Mouse (Mus musculus) liver, embryonic 11.5 days (tissue): ENCODE data around the gene Cars2. TPM values are rescaled to one million over a fixed set of nuclear protein-coding genes. Genes with fewer than 3 reads are reported as not detected.
"Not testable (repeated sequence)": the region's sequence is repeated elsewhere in the genome, so short reads cannot be mapped to it uniquely, and the experiment has no call there.

ENCODE experiments used
- ATAC-seq: fragments of 200-750 bp; cut with Nextera tagmentation; replicated peaks from 2 replicates; pipeline ENCODE4 v1.8.0; 2017; ENCODE audit warnings: moderate number of reproducible peaks, mild to moderate bottlenecking, moderate TSS enrichment, moderate library complexity; ENCODE audit not compliant: low FRiP score
- DNase-seq: peaks from one replicate; pipeline ENCODE4 v3.0.0-alpha.2; 2017; ENCODE audit warnings: low spot score
- H3K27ac ChIP-seq: fragments of 300-500 bp; sonication (generic); 2 replicates; pipeline ENCODE4 v1.5.1; 2014; ENCODE audit warnings: mild to moderate bottlenecking, low read depth, low read length, control low read depth
- H3K27me3 ChIP-seq: fragments of 300-500 bp; sonication (generic); replicated peaks from 2 replicates; pipeline ENCODE4 v1.6.1; 2014; ENCODE audit warnings: low read length, mixed read lengths; ENCODE audit not compliant: control insufficient read depth, insufficient read depth
- H3K36me3 ChIP-seq: fragments of 300-500 bp; sonication (generic); 2 replicates; pipeline ENCODE4 v1.6.1; 2014; ENCODE audit warnings: mild to moderate bottlenecking, low read length, moderate library complexity, mixed read lengths; ENCODE audit not compliant: control insufficient read depth, insufficient read depth
- H3K4me1 ChIP-seq: fragments of 300-500 bp; sonication (generic); replicated peaks from 2 replicates; pipeline ENCODE4 v1.6.1; 2014; ENCODE audit warnings: low read length, mixed read lengths; ENCODE audit not compliant: control insufficient read depth, insufficient read depth
- H3K4me2 ChIP-seq: fragments of 300-500 bp; sonication (generic); 2 replicates; pipeline ENCODE4 v1.6.1; 2014; ENCODE audit warnings: mild to moderate bottlenecking, control low read depth, moderate library complexity
- H3K4me3 ChIP-seq: fragments of 300-500 bp; sonication (generic); 2 replicates; pipeline ENCODE4 v1.5.1; 2014; ENCODE audit warnings: low read depth, low read length, control low read depth
- H3K9ac ChIP-seq: fragments of 300-500 bp; sonication (generic); 2 replicates; pipeline ENCODE4 v1.6.1; 2014; ENCODE audit warnings: low read depth, low read length, control low read depth
- H3K9me3 ChIP-seq: fragments of 300-500 bp; sonication (generic); 2 replicates; pipeline ENCODE4 v1.6.1; 2016; ENCODE audit warnings: low read length, inconsistent platforms, mixed read lengths; ENCODE audit not compliant: control insufficient read depth
- WGBS: fragments of 180-500 bp; shearing (Covaris S2); extraction: QIAGEN DNeasy Blood & Tissue Kit; methylation state at CpG from one replicate; pipeline ENCODE4 v1.1.7; 2014; 5-methylcytosine and 5-hydroxymethylcytosine counted together
- polyA plus RNA-seq: library from polyadenylated mRNA; unstranded; fragments of >200 nt; fragmentation: Nextera tagmentation; extraction: Ambion mirVana; gene quantifications from 2 replicates; pipeline ENCODE4 v1.2.1, GENCODE M21; 2014

The Cars2 gene
- polyA plus RNA-seq, 1 experiment from 2014 or later: 33.1 TPM

DNA sequence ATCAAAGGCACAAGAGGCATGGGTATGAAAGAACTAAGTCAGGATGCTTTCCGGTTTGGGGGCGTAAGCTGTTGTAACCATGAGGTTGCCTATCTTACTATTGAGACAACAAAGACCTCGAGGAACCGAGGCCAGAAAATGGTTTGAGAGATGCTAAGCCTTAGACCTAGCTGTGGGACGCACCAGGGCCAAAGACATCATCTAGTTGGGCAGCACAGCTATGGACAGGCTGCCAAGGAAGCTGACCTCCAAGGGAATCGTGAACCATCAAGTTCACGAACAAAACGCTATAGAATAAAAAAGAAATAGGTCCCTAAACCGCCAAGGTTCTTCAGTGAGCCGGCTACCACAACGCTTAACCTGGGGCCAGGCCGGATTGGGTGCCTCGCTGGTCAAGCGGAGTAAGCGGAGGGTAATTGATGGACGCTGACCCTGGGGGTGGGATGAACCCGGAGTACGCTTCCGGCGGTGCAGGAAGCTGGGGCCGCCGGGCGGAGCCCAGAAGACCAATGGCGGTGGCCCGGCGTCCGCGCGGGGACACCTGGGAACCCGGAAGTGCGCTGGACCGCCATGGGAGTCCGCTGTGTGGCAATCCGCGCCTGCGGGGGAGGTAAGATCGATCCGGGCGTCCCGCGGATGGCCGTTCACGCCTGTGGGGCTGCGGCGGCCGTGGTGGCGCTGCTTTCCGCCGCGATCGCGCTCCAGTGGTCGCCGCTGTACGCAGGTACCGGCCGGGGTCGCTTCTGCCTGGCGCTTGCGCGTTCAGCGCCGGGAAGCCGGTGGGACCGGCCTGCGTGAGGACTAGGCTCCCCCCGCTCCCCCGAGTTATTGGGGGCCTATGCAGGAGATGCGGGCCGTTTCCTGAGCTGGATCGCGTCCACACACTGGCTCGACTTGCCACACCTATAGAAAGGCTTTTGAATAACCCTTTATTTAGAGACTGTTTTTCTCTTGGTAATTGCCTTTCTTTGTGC is 53.3 kb downstream of the Cars2 start, which contains the start of gene Naxd:
TSS of gene Naxd (plus strand) at position 490 of the 974 bp plus-strand sequence.
- Histone ChIP-seq H3K4me3 (peak within 1 kb of the TSS; percentile 92), H3K36me3 (peaks cover 3% of the 10 kb centered on the region; the same call in 1 of the 2 replicates), H3K4me2 (peak within 1 kb of the TSS; percentile 89), H3K4me1 (peaks cover 12% of the 10 kb centered on the region), H3K9ac (peak within 1 kb of the TSS; percentile 87), H3K9me3 (no peaks in the 10 kb centered on the region), H3K27me3 (no peaks in the 10 kb centered on the region), H3K27ac (peak within 1 kb of the TSS; percentile 69)
- ATAC-seq (peak; percentile 99), DNase-seq (peak; percentile 91)
- 3% methylated on average over 73 of the region's 73 CpGs for WGBS

DNA sequence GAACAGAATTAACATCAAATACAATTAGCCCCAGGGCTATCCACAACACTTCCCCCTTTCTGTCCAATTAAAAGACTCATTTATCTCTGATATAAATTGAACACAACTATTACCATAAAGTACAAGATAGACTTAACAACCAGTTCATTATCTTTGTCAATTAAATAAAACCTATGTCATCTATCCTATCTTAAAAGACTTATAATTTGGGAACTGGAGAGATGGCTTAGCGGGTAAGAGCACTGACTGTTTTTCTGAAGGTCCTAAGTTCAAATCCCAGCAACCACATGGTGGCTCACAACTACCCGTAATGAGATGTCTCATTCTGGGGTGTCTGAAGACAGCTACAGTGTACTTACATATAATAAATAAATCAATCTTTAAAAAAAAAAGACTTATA is 58.2 kb downstream of the Cars2 start:
- DNase-seq, H3K36me3 ChIP-seq, ATAC-seq, H3K9ac ChIP-seq, H3K9me3 ChIP-seq, H3K4me3 ChIP-seq, H3K27ac ChIP-seq, H3K4me1 ChIP-seq, H3K4me2 ChIP-seq: not testable (repeated sequence)
- WGBS: 72% methylated on average over 2 of the region's 2 CpGs
- peaks cover 13% of the 10 kb centered on the region for H3K27me3 ChIP-seq

DNA sequence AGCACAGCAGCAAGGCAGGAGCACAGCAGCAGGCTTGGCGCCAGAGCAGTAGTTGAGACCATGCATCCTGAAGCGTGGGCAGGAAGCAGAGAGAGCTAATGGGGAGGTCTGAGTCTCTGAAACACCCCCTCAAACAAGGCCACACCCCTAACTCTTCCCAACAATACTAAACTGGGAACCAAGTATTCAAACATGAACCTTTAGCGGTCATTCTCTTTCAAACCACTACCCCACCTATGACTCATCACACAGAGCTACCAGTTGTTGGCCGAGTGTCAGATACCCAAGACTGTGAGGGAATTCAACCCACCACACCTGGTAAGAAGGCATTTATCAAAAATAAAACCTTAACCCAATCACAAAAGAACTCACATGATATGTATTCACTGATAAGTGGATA is 63.4 kb downstream of the Cars2 start:
- ATAC-seq: no peak
- Histone ChIP-seq H3K9ac (no peak overlapping the region), H3K4me3 (no peak overlapping the region), H3K27ac (no peak overlapping the region), H3K4me2 (no peak overlapping the region), H3K36me3 (no peaks in the 10 kb centered on the region), H3K4me1 (no peaks in the 10 kb centered on the region), H3K27me3 (peaks cover 19% of the 10 kb centered on the region), H3K9me3 (no peaks in the 10 kb centered on the region)
- 62% methylated on average over 4 of the region's 4 CpGs for whole genome bisulfite sequencing
- DNase-seq: no peak

DNA sequence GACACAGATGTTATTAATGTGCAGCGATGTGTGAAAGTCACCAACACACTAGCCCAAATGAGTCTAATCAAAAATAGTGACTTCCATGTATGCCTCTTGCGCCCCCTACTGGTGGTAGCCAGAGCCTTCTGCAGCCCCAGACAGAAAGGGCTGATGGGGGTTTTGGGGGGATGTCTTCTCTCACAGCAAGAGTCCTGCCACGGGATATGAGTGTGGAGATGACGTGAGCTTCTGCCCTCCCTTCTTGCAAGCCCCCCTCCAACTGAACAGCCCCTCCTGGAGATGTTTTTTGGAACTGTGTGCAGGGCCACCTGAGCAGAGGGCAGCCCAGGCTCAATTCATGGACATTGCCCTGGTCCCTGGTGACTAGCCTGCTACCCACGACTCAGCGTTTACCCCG is 64.4 kb downstream of the Cars2 start:
- 17% methylated on average over 7 of the region's 7 CpGs for WGBS
- no peaks in the 10 kb centered on the region for H3K4me1 ChIP-seq
- no peak overlapping the region for H3K4me3 ChIP-seq
- no peaks in the 10 kb centered on the region for H3K36me3 ChIP-seq
- H3K27me3 ChIP-seq: peaks cover 27% of the 10 kb centered on the region
- no peak overlapping the region for H3K27ac ChIP-seq
- ATAC-seq (no peak), DNase-seq (peak; percentile 69)
- no peak overlapping the region for H3K9ac ChIP-seq
- no peaks in the 10 kb centered on the region for H3K9me3 ChIP-seq
- no peak overlapping the region for H3K4me2 ChIP-seq

DNA sequence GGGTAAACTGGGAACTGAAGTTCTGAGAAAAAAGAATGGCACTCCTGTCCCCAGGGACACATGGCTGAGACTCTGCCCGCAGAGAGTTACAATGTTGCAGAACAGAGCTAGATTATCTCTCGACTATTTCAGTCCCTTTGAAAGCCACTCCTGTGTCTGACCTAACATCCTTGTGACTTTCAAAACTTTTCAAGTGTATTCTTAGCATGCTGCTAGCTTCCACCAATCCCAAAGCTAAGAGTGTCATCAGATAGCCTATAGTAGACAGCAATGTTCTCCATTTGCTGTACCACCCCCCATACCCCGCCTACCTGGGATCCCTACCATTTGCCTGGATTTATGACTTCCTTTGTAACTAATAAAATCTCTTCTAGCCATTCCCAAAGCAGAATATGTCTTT is 68.0 kb downstream of the Cars2 start:
- no peak overlapping the region for H3K4me2 ChIP-seq
- 64% methylated on average over 3 of the region's 3 CpGs for WGBS
- H3K9ac ChIP-seq: no peak overlapping the region
- peaks cover 50% of the 10 kb centered on the region for H3K27me3 ChIP-seq
- no peaks in the 10 kb centered on the region for H3K36me3 ChIP-seq
- no peak overlapping the region for H3K27ac ChIP-seq
- H3K9me3 ChIP-seq: no peaks in the 10 kb centered on the region
- peaks cover 9% of the 10 kb centered on the region for H3K4me1 ChIP-seq
- ATAC-seq (no peak), DNase-seq (no peak)
- H3K4me3 ChIP-seq: no peak overlapping the region

DNA sequence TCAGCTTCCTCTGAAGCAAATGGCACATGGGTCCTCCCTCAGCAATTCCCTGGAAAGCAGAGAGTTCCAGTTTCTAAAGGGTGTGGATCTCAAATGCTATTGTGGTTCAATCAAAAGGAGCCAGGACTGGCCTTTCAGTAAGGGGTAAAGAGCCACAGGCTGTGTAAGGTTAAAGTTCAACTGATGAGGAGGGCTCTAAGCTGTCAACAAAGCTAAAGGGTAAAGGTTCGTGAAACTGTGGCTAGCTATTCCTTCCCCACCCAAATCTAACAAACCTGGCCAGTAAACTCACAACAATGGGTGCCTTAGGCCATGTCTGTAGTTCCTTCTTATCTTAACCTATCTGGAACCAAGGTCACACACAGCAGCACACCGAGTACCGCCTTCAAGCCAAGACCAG is 68.7 kb downstream of the Cars2 start:
- Histone ChIP-seq H3K27ac (no peak overlapping the region), H3K27me3 (peaks cover 57% of the 10 kb centered on the region), H3K4me2 (no peak overlapping the region), H3K9me3 (no peaks in the 10 kb centered on the region), H3K36me3 (no peaks in the 10 kb centered on the region), H3K4me1 (peaks cover 12% of the 10 kb centered on the region), H3K4me3 (no peak overlapping the region), H3K9ac (no peak overlapping the region)
- ATAC-seq (no peak), DNase-seq (no peak)
- 59% methylated on average over 3 of the region's 3 CpGs for WGBS

DNA sequence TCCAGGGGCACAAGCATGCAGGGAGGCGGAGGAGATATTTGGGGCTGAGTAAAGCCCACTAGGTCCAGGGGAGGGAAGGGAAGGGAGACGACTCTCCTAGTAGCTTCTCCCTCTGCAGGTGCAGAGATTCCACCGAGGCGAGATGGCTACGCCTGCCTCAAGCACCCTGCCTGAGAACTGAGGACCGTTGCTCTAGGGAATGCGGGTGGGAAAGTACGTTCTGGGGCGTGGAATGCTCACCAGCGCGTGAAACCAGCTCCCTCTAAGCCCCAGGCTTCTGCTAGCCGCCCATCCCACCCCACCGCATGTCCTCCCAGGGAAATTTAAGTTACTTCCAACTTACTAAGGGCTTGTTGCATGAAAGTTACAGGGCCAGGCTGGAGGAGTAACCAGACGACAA is 71.0 kb downstream of the Cars2 start:
- Histone ChIP-seq H3K4me3 (no peak overlapping the region), H3K9me3 (no peaks in the 10 kb centered on the region), H3K27me3 (peaks cover 75% of the 10 kb centered on the region), H3K4me2 (no peak overlapping the region), H3K9ac (no peak overlapping the region), H3K27ac (no peak overlapping the region), H3K36me3 (no peaks in the 10 kb centered on the region), H3K4me1 (peaks cover 13% of the 10 kb centered on the region)
- DNase-seq (no peak), ATAC-seq (no peak)
- 13% methylated on average over 14 of the region's 14 CpGs for WGBS

DNA sequence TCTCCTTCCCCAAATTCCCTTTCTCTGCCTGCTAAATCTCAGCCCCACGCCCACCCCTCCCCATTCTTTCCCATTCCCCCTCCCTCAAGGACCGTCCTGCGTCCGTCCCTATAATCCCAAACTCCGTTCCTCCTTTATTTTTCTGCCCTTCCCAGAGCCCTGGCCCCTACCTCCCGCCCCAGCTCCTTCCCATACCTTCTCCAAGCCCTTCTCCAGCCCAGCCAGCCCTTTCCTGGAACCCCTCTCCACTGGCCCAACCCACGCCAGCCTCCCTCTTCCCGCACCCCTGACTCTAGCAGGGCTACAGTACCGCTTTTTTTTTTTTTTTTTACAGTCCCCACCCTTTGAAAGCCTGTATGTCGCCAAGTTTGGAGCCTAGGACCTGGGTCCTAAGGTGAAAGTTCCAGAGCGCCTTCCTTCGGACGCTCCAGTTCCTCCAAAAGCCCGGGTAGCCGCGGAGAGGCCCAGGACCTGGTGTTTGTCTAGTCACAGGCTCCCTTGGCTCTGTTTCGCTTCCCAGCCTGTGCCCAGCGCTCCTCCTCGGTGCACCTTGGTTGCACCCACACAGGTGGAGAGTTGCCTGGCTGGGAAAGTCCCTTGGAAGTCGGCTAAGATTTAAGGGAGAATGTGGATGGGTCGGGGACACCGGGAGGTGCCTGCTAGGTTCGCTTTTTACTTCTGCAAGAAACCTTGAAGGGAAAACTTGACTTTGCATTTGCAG is 71.6 kb downstream of the Cars2 start:
- peak overlapping the region; percentile 95 for H3K4me2 ChIP-seq
- WGBS: 5% methylated on average over 23 of the region's 23 CpGs
- H3K36me3 ChIP-seq: no peaks in the 10 kb centered on the region
- peak overlapping the region; percentile 63 for H3K4me3 ChIP-seq
- no peak overlapping the region for H3K9ac ChIP-seq
- H3K27ac ChIP-seq: no peak overlapping the region
- DNase-seq (no peak), ATAC-seq (peak; percentile 29; the same call in 1 of the 2 replicates)
- H3K9me3 ChIP-seq: no peaks in the 10 kb centered on the region
- H3K4me1 ChIP-seq: peaks cover 14% of the 10 kb centered on the region
- H3K27me3 ChIP-seq: peaks cover 82% of the 10 kb centered on the region
